Mouse (Mus musculus) MEL (cell line): ENCODE results near the gene Coro2b. TPM values are rescaled to one million over a fixed set of nuclear protein-coding genes. Genes with fewer than 3 reads are reported as not detected.

Source experiments
- DNase-seq: peaks from one replicate; pipeline ENCODE4 v3.0.0; 2011; ENCODE audit warnings: low read depth, low spot score
- H3K27ac ChIP-seq: 2 replicates; pipeline ENCODE4 v1.5.1; 2012; ENCODE audit warnings: low read depth, mild to moderate bottlenecking, control low read depth, low read length, moderate library complexity; ENCODE audit not compliant: control insufficient read depth
- H3K27me3 ChIP-seq, 2 experiments: fragments of 150-350 bp in 1 of 2; sonication (generic) in 1 of 2; 2 replicates each; pipeline ENCODE4 v1.6.1; 2012; ENCODE audit warnings: low read length in 2 of 2, mild to moderate bottlenecking in 2 of 2, improper control_type of control experiment in 1 of 2, moderate library complexity in 1 of 2; ENCODE audit not compliant: insufficient read depth in 2 of 2, control insufficient read depth in 1 of 2
- H3K36me3 ChIP-seq, 2 experiments: 2 replicates each; pipeline ENCODE4 v1.6.1; 2012 to 2014; ENCODE audit warnings: low read length in 2 of 2, improper control_type of control experiment in 1 of 2, inconsistent platforms in 1 of 2, mild to moderate bottlenecking in 1 of 2; ENCODE audit not compliant: insufficient read depth in 2 of 2, control insufficient read depth in 1 of 2
- H3K4me1 ChIP-seq, 2 experiments: fragments of 150-350 bp in 1 of 2; sonication (generic) in 1 of 2; 2 replicates each; pipeline ENCODE4 v1.6.1; 2012; ENCODE audit warnings: low read length in 2 of 2, improper control_type of control experiment in 1 of 2, mild to moderate bottlenecking in 1 of 2; ENCODE audit not compliant: insufficient read depth in 2 of 2, control insufficient read depth in 1 of 2
- H3K4me3 ChIP-seq, 2 experiments: fragments of 150-350 bp in 1 of 2; sonication (generic) in 1 of 2; 2 replicates each; pipeline ENCODE4 v1.5.1; 2012; ENCODE audit warnings: low read depth in 2 of 2, low read length in 2 of 2, mild to moderate bottlenecking in 2 of 2, moderate library complexity in 2 of 2, control low read depth in 1 of 2, improper control_type of control experiment in 1 of 2; ENCODE audit not compliant: control insufficient read depth in 1 of 2, insufficient read depth in 1 of 2
- H3K79me2 ChIP-seq: 2 replicates; pipeline ENCODE4 v1.6.1; 2012; ENCODE audit warnings: mild to moderate bottlenecking, low read length, moderate library complexity; ENCODE audit not compliant: control insufficient read depth, poor library complexity, insufficient read depth
- H3K9ac ChIP-seq: 2 replicates; pipeline ENCODE4 v1.6.1; 2012; ENCODE audit warnings: low read depth, mild to moderate bottlenecking, control low read depth, low read length, moderate library complexity; ENCODE audit not compliant: control insufficient read depth, poor library complexity, severe bottlenecking
- H3K9me3 ChIP-seq: fragments of 150-350 bp; sonication (generic); replicated peaks from 2 replicates; pipeline ENCODE4 v1.6.1; 2012; ENCODE audit warnings: mild to moderate bottlenecking, low read length, improper control_type of control experiment, moderate library complexity; ENCODE audit not compliant: insufficient read depth
- CHD1 ChIP-seq: IDR thresholded peaks from 2 replicates; pipeline ENCODE4 v1.6.1; 2012; ENCODE audit warnings: low read depth, mild to moderate bottlenecking, inconsistent platforms, low read length, improper control_type of control experiment
- CHD2 ChIP-seq: IDR thresholded peaks from 2 replicates; pipeline ENCODE4 v1.6.1; 2011; ENCODE audit warnings: low read length, improper control_type of control experiment
- E2F4 ChIP-seq: IDR thresholded peaks from 2 replicates; pipeline ENCODE4 v1.6.1; 2011; ENCODE audit warnings: low read depth, low read length, improper control_type of control experiment, borderline replicate concordance
- ELF1 ChIP-seq: IDR thresholded peaks from 2 replicates; pipeline ENCODE4 v1.6.1; 2014; ENCODE audit warnings: low read depth, mild to moderate bottlenecking, inconsistent platforms, low read length, improper control_type of control experiment, moderate library complexity
- EP300 ChIP-seq, 2 experiments: IDR thresholded peaks; 2 replicates each; pipeline ENCODE4 v1.6.1; 2011; ENCODE audit warnings: improper control_type of control experiment in 2 of 2, low read length in 2 of 2, low read depth in 1 of 2, mild to moderate bottlenecking in 1 of 2
- ETS1 ChIP-seq: IDR thresholded peaks from 2 replicates; pipeline ENCODE4 v1.6.1; 2012; ENCODE audit warnings: low read depth, mild to moderate bottlenecking, inconsistent platforms, low read length, improper control_type of control experiment, moderate library complexity
- GABPA ChIP-seq: IDR thresholded peaks from 2 replicates; pipeline ENCODE4 v1.6.1; 2012; ENCODE audit warnings: low read depth, mild to moderate bottlenecking, inconsistent platforms, low read length, improper control_type of control experiment, moderate library complexity
- HCFC1 ChIP-seq: IDR thresholded peaks from 2 replicates; pipeline ENCODE4 v1.6.1; 2012; ENCODE audit warnings: low read depth, mild to moderate bottlenecking, inconsistent platforms, low read length, improper control_type of control experiment, moderate library complexity
- KAT2A ChIP-seq: conservative IDR thresholded peaks from 2 replicates; pipeline ENCODE4 v1.6.1; 2012; ENCODE audit warnings: low read depth, low read length, improper control_type of control experiment, inconsistent platforms
- MAX ChIP-seq: IDR thresholded peaks from 2 replicates; pipeline ENCODE4 v1.6.1; 2011; ENCODE audit warnings: low read length, improper control_type of control experiment
- MAZ ChIP-seq: IDR thresholded peaks from 2 replicates; pipeline ENCODE4 v1.6.1; 2012; ENCODE audit warnings: low read depth, mild to moderate bottlenecking, inconsistent platforms, low read length, improper control_type of control experiment
- MEF2A ChIP-seq: IDR thresholded peaks from 2 replicates; pipeline ENCODE4 v1.6.1; 2014; ENCODE audit warnings: low read depth, mild to moderate bottlenecking, inconsistent platforms, low read length, improper control_type of control experiment; ENCODE audit not compliant: poor library complexity, insufficient replicate concordance, severe bottlenecking; ENCODE audit errors: extremely low read depth
- MXI1 ChIP-seq: IDR thresholded peaks from 2 replicates; pipeline ENCODE4 v1.6.1; 2011; ENCODE audit warnings: mild to moderate bottlenecking, low read depth, low read length, improper control_type of control experiment
- MYB ChIP-seq: IDR thresholded peaks from 2 replicates; pipeline ENCODE4 v1.6.1; 2011; ENCODE audit warnings: mild to moderate bottlenecking, low read depth, low read length, improper control_type of control experiment
- MYC ChIP-seq: IDR thresholded peaks from 2 replicates; pipeline ENCODE4 v1.6.1; 2011; ENCODE audit warnings: low read depth, mild to moderate bottlenecking, low read length, improper control_type of control experiment, moderate library complexity
- POLR2A ChIP-seq, 2 experiments: IDR thresholded peaks; 2 replicates each; pipeline ENCODE4 v1.6.1; 2011 to 2012; ENCODE audit warnings: low read length in 2 of 2, mild to moderate bottlenecking in 2 of 2, control low read depth in 1 of 2, improper control_type of control experiment in 1 of 2, low read depth in 1 of 2, moderate library complexity in 1 of 2; ENCODE audit not compliant: control insufficient read depth in 1 of 2, insufficient read depth in 1 of 2, poor library complexity in 1 of 2
- POLR2AphosphoS2 ChIP-seq: IDR thresholded peaks from 2 replicates; pipeline ENCODE4 v1.6.1; 2011; ENCODE audit warnings: low read length, improper control_type of control experiment
- POLR2AphosphoS5 ChIP-seq: IDR thresholded peaks from 2 replicates; pipeline ENCODE4 v1.6.1; 2012; ENCODE audit warnings: low read depth, borderline replicate concordance, mild to moderate bottlenecking, inconsistent platforms, low read length, moderate library complexity, mixed read lengths
- RCOR1 ChIP-seq: IDR thresholded peaks from 2 replicates; pipeline ENCODE4 v1.6.1; 2012; ENCODE audit warnings: low read depth, mild to moderate bottlenecking, inconsistent platforms, low read length, improper control_type of control experiment
- SMC3 ChIP-seq: IDR thresholded peaks from 2 replicates; pipeline ENCODE4 v1.6.1; 2011; ENCODE audit warnings: low read depth, low read length, improper control_type of control experiment
- TAL1 ChIP-seq: IDR thresholded peaks from 2 replicates; pipeline ENCODE4 v1.6.1; 2012; ENCODE audit warnings: mild to moderate bottlenecking, inconsistent platforms, low read length, moderate library complexity, mixed read lengths
- TBP ChIP-seq: IDR thresholded peaks from 2 replicates; pipeline ENCODE4 v1.8.0; 2011; ENCODE audit warnings: low read depth, low read length, improper control_type of control experiment
- USF1 ChIP-seq: IDR thresholded peaks from 2 replicates; pipeline ENCODE4 v1.6.1; 2014; ENCODE audit warnings: low read depth, mild to moderate bottlenecking, inconsistent platforms, low read length, improper control_type of control experiment, moderate library complexity
- ZC3H11A ChIP-seq: IDR thresholded peaks from 2 replicates; pipeline ENCODE4 v1.6.1; 2012; ENCODE audit warnings: low read depth, mild to moderate bottlenecking, inconsistent platforms, low read length, improper control_type of control experiment
- ZKSCAN1 ChIP-seq: IDR thresholded peaks from 2 replicates; pipeline ENCODE4 v1.6.1; 2012; ENCODE audit warnings: low read depth, mild to moderate bottlenecking, inconsistent platforms, low read length, improper control_type of control experiment, moderate library complexity
- ZNF384 ChIP-seq: IDR thresholded peaks from 2 replicates; pipeline ENCODE4 v1.6.1; 2012; ENCODE audit warnings: low read depth, mild to moderate bottlenecking, inconsistent platforms, low read length, improper control_type of control experiment
- polyA plus RNA-seq, 2 experiments: library from polyadenylated mRNA; stranded (reverse) in 1 of 2; unstranded in 1 of 2; fragments of >175 nt in 1 of 2; fragments of >200 nt in 1 of 2; gene quantifications; 2 replicates each; pipeline versions ENCODE4 v1.2.1 to v1.2.4; 2012; ENCODE audit warnings: low replicate concordance in 2 of 2, low read depth in 1 of 2; ENCODE audit not compliant: insufficient read length in 2 of 2, insufficient read depth in 1 of 2, missing spikeins in 1 of 2
- total RNA-seq: library from RNA; depleted of rRNA; stranded (reverse); fragments of 300-350 nt; gene quantifications from 2 replicates; pipeline ENCODE4 v1.2.3, GENCODE M21; 2012

The Coro2b gene
- total and polyA plus RNA-seq, 3 experiments, result not detected

GRCm38 (mm10) chr9:62522791-62523471 is 13.9 kb downstream of the Coro2b start:
- no peak overlapping the region for H3K4me3 ChIP-seq
- no peak overlapping the region for H3K9ac ChIP-seq
- H3K27ac ChIP-seq, result no peak overlapping the region
- H3K27me3 ChIP-seq, result peaks cover 0 to 5% of the 10 kb centered on the region in 2 experiments; a peak in 1 of 4 replicates
- H3K79me2 ChIP-seq, result no peaks in the 10 kb centered on the region
- no peaks in the 10 kb centered on the region for H3K9me3 ChIP-seq
- DNase-seq, result no peak
- no peak for TF ChIP-seq MYC
- no peak for TF ChIP-seq POLR2AphosphoS2
- TF ChIP-seq TAL1, result no peak
- no peaks in the 10 kb centered on the region for H3K36me3 ChIP-seq
- H3K4me1 ChIP-seq, result no peaks in the 10 kb centered on the region

GRCm38 (mm10) chr9:62522211-62522610 is 14.6 kb downstream of the Coro2b start:
- no peak for DNase-seq
- TF ChIP-seq POLR2AphosphoS2, result no peak
- TF ChIP-seq USF1, result no peak
- TF ChIP-seq CHD2, result no peak
- no peak for TF ChIP-seq ETS1
- no peak for TF ChIP-seq TAL1
- no peak for TF ChIP-seq SMC3
- TF ChIP-seq GABPA, result no peak
- no peak for TF ChIP-seq MXI1
- TF ChIP-seq HCFC1, result no peak
- TF ChIP-seq MAZ, result no peak
- no peak for TF ChIP-seq TBP
- no peak for TF ChIP-seq ELF1
- no peaks in the 10 kb centered on the region for H3K79me2 ChIP-seq
- peaks cover 0 to 3% of the 10 kb centered on the region in 2 experiments; a peak in 1 of 4 replicates for H3K27me3 ChIP-seq
- no peak overlapping the region for H3K27ac ChIP-seq
- no peaks in the 10 kb centered on the region for H3K36me3 ChIP-seq
- H3K4me3 ChIP-seq, result no peak overlapping the region
- no peak overlapping the region for H3K9ac ChIP-seq
- H3K9me3 ChIP-seq, result no peaks in the 10 kb centered on the region
- no peaks in the 10 kb centered on the region for H3K4me1 ChIP-seq

GRCm38 (mm10) chr9:62521541-62521940 is 15.3 kb downstream of the Coro2b start:
- no peaks in the 10 kb centered on the region for H3K79me2 ChIP-seq
- H3K9me3 ChIP-seq, result no peaks in the 10 kb centered on the region
- no peak overlapping the region for H3K27ac ChIP-seq
- H3K27me3 ChIP-seq, result peaks cover 0 to 4% of the 10 kb centered on the region in 2 experiments; a peak in 1 of 4 replicates
- DNase-seq, result no peak
- no peak overlapping the region for H3K9ac ChIP-seq
- no peaks in the 10 kb centered on the region for H3K4me1 ChIP-seq
- no peaks in the 10 kb centered on the region for H3K36me3 ChIP-seq
- no peak overlapping the region for H3K4me3 ChIP-seq
- TF ChIP-seq POLR2A (IDR thresholded peaks at IDR 0.05; ENCODE audit: control insufficient read depth in 1 of 2, insufficient read depth in 1 of 2, low read depth in 1 of 2, low read length in 2 of 2, poor library complexity in 1 of 2), result no peak
- no peak for TF ChIP-seq ZC3H11A
- no peak for TF ChIP-seq MAX
- no peak for TF ChIP-seq MEF2A
- TF ChIP-seq EP300 (IDR thresholded peaks at IDR 0.05; ENCODE audit: low read depth in 1 of 2, low read length in 2 of 2), result no peak
- TF ChIP-seq HCFC1, result no peak
- TF ChIP-seq USF1, result no peak
- no peak for TF ChIP-seq MYB
- no peak for TF ChIP-seq POLR2AphosphoS5
- no peak for TF ChIP-seq ZKSCAN1
- TF ChIP-seq TBP, result no peak
- no peak for TF ChIP-seq E2F4
- no peak for TF ChIP-seq CHD1
- TF ChIP-seq ZNF384, result no peak
- no peak for TF ChIP-seq RCOR1
- TF ChIP-seq KAT2A, result no peak
